Mouse (Mus musculus) hindbrain, embryonic 16.5 days (tissue): Measurements from ENCODE around the gene Slc9a9. TPM values are rescaled to one million over a fixed set of nuclear protein-coding genes. Genes with fewer than 3 reads are reported as not detected.
A peak's percentile ranks its signal among the peaks of the same experiment; 100 is the strongest.
"Not testable (repeated sequence)": the region's sequence is repeated elsewhere in the genome, so short reads cannot be mapped to it uniquely, and the experiment has no call there.

Experiments
- ATAC-seq: fragments of 200-750 bp; cut with Nextera tagmentation; 2 replicates; pipeline ENCODE4 v1.8.0; 2017; ENCODE audit warnings: moderate TSS enrichment, moderate library complexity
- H3K27ac ChIP-seq: fragments of 300-500 bp; sonication (generic); 2 replicates; pipeline ENCODE4 v1.5.1; 2014; ENCODE audit warnings: low read depth, mild to moderate bottlenecking, control low read depth, low read length, moderate library complexity
- H3K27me3 ChIP-seq: fragments of 300-500 bp; sonication (generic); replicated peaks from 2 replicates; pipeline ENCODE4 v1.6.1; 2014; ENCODE audit warnings: low read length; ENCODE audit not compliant: control insufficient read depth, insufficient read depth
- H3K36me3 ChIP-seq: fragments of 300-500 bp; sonication (generic); 2 replicates; pipeline ENCODE4 v1.6.1; 2014; ENCODE audit warnings: mild to moderate bottlenecking, low read length, moderate library complexity, mixed read lengths; ENCODE audit not compliant: control insufficient read depth, insufficient read depth
- H3K4me1 ChIP-seq: fragments of 300-500 bp; sonication (generic); 2 replicates; pipeline ENCODE4 v1.6.1; 2014; ENCODE audit warnings: low read depth, low read length; ENCODE audit not compliant: control insufficient read depth, insufficient read depth
- H3K4me2 ChIP-seq: fragments of 300-500 bp; sonication (generic); 2 replicates; pipeline ENCODE4 v1.6.1; 2014; ENCODE audit warnings: mild to moderate bottlenecking, low read length, control low read depth, moderate library complexity
- H3K4me3 ChIP-seq: fragments of 300-500 bp; sonication (generic); 2 replicates; pipeline ENCODE4 v1.5.1; 2014; ENCODE audit warnings: mild to moderate bottlenecking, low read length, control low read depth, moderate library complexity
- H3K9ac ChIP-seq: fragments of 300-500 bp; sonication (generic); 2 replicates; pipeline ENCODE4 v1.6.1; 2014; ENCODE audit warnings: low read depth, mild to moderate bottlenecking, control low read depth, low read length, moderate library complexity
- H3K9me3 ChIP-seq: fragments of 300-500 bp; sonication (generic); 2 replicates; pipeline ENCODE4 v1.6.1; 2014; ENCODE audit warnings: mild to moderate bottlenecking, low read length, moderate library complexity; ENCODE audit not compliant: control insufficient read depth
- WGBS: fragments of 180-500 bp; shearing (Covaris S2); extraction: QIAGEN DNeasy Blood & Tissue Kit; methylation state at CpG from one replicate; pipeline ENCODE4 v1.1.7; 2014; 5-methylcytosine and 5-hydroxymethylcytosine counted together
- polyA plus RNA-seq: library from polyadenylated mRNA; unstranded; fragments of >200 nt; fragmentation: Nextera tagmentation; extraction: Ambion mirVana; gene quantifications from 2 replicates; pipeline ENCODE4 v1.2.1, GENCODE M21; 2015

Slc9a9 gene
- polyA plus RNA-seq: 6.9 and 7.0 TPM in 2 replicates

DNA sequence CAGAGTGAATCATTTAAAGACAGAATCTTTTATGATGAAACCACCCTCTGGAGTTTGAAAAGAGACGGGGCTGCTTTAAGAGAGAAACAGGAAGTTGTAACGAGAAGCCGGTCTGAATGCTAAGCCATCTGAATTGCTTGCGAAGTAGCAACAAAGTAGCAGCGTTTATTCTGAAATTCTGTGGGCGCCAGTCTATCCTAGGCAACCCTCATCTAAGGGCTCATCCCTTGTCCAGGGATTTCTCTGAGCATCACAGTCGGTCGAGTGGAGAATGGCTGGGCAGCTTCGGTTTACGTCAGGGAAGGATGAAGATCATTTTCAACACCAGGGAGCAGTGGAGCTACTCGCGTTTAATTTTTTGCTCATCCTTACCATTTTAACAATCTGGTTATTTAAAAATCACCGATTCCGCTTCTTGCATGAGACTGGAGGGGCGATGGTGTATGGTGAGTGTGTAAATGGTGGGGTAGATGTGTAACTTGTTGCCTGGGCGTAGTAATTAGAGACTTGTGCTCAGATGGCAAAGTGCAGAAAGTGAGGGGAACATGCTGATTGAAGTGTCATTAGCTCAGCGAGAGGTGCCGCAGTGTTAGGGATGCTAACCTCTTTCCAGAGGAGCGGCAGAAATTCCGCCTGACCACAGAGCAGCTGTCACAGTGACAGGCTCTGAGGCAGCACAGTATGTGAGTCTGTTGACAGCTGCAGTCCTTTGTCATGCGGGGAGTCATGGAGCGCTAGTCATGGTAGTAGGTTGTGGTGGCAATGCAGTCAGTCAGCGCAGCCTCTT lies at the start of gene Slc9a9:
Gene Slc9a9 (plus strand): TSS at position 119 of the 787 bp plus-strand sequence.
- Histone ChIP-seq H3K4me2 (peak within 1 kb of the TSS; percentile 80), H3K27ac (peak within 1 kb of the TSS; percentile 61; the same call in 1 of the 2 replicates), H3K9me3 (no peaks in the 10 kb centered on the region), H3K9ac (peak within 1 kb of the TSS; percentile 59), H3K4me1 (no peaks in the 10 kb centered on the region; the same call in 1 of the 2 replicates), H3K4me3 (peak within 1 kb of the TSS; percentile 55), H3K36me3 (no peaks in the 10 kb centered on the region), H3K27me3 (no peaks in the 10 kb centered on the region)
- under 1% methylated on average over 23 of the region's 23 CpGs for WGBS
- ATAC-seq: peak; percentile 94

DNA sequence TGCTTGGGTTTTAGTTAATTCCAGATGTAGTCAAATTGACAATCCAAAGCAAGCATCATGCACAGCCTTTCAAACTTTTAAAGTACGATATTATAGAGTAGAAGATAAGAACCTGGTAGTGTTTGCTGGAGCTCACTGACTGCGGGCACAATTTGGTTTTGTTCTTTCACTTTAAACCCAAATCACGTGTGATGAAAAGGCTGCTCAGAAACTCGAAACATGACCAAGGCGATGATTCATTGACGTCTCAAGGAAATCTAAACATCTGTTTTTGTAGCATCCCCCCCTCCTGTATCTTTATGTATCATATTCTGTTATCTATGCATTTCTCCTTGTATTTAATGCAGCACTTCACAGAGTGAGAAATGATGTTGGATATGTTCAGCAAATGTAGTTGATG lies 49.4 kb upstream of the Slc9a9 start:
- no peaks in the 10 kb centered on the region for H3K36me3 ChIP-seq

DNA sequence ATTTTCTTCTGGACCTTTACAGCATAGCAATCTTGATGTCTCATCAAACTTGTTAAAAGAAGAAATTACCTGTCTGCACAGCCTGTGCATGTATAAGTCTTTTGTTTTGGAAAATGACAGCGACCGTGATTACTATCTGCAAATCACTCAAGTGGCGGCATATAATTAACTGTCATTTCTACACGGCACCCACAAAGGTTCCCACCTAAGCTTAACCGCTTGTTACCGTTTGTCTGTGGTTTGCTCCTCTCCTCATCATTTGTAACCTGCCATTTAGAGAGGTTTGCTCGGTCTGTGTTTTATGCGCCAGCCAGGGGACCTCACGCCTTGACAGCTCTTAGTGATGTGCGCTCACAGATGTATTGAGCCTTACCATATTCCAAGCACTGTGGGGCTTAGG lies 48.9 kb upstream of the Slc9a9 start:
- Histone ChIP-seq H3K36me3 (no peaks in the 10 kb centered on the region), H3K4me2 (no peak overlapping the region), H3K27ac (no peak overlapping the region), H3K9ac (no peak overlapping the region), H3K4me3 (no peak overlapping the region), H3K4me1 (no peaks in the 10 kb centered on the region), H3K27me3 (no peaks in the 10 kb centered on the region), H3K9me3 (no peaks in the 10 kb centered on the region)
- ATAC-seq: 0 out of 2 replicates have a peak, but pooled peaks have one; percentile 48
- WGBS: 73% methylated on average over 10 of the region's 10 CpGs

More for the DNA sequence above, 49.4 kb upstream of the Slc9a9 start:
- H3K9ac ChIP-seq: no peak overlapping the region
- H3K9me3 ChIP-seq: no peaks in the 10 kb centered on the region
- H3K4me1 ChIP-seq: no peaks in the 10 kb centered on the region
- H3K4me2 ChIP-seq: no peak overlapping the region
- no peaks in the 10 kb centered on the region for H3K27me3 ChIP-seq
- WGBS: 82% methylated on average over 6 of the region's 6 CpGs
- H3K27ac ChIP-seq: no peak overlapping the region
- no peak overlapping the region for H3K4me3 ChIP-seq
- ATAC-seq: no peak

DNA sequence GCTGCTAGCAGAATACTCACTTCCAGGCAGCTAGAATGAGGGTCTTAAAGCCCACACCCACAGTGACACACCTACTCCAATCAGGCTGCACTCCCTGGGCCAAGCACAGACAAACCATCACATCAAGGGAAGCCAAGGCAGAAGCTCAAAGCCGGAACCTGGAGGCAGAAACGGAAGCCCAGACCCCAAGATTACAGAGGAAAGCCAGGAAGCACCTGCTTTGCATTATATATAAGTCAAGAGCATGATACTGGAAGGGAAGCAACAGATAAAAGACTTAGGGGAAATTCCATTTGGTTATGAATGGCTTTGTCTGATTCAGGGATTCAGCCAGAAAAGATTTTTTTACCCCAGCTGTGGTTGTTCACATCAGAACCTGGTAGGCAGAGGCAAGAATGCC lies 47.8 kb upstream of the Slc9a9 start:
- H3K9me3 ChIP-seq: no peaks in the 10 kb centered on the region
- H3K27me3 ChIP-seq: no peaks in the 10 kb centered on the region
- H3K4me1 ChIP-seq: no peaks in the 10 kb centered on the region
- no peaks in the 10 kb centered on the region for H3K36me3 ChIP-seq
- WGBS: 86% methylated on average over 2 of the region's 2 CpGs
- H3K27ac ChIP-seq: no peak overlapping the region
- no peak overlapping the region for H3K9ac ChIP-seq
- no peak for ATAC-seq
- no peak overlapping the region for H3K4me2 ChIP-seq
- H3K4me3 ChIP-seq: no peak overlapping the region

DNA sequence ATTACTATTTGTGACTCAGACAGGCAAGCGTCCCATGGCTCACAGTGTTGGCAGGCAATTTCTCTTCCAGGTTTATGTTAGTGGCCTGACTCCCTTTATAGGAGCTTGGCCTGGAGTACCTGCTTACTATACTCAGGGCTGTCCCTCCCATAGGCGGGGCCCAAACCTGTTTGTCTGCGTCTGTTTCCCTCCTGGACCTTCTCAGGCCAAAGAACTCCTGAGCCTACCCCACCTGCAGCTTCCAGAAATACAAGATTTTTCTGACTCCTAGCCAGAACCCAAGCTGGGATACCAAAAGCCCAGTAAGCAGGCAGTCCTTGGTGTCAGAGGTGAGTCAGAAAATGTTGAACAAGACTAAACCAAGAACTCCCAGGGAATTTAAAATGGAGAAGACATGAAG lies 43.0 kb upstream of the Slc9a9 start:
- no peaks in the 10 kb centered on the region for H3K27me3 ChIP-seq
- no peaks in the 10 kb centered on the region for H3K4me1 ChIP-seq
- H3K36me3 ChIP-seq: no peaks in the 10 kb centered on the region
- no peak for ATAC-seq
- H3K9ac ChIP-seq: no peak overlapping the region
- no peaks in the 10 kb centered on the region; the same call in 1 of the 2 replicates for H3K9me3 ChIP-seq
- no peak overlapping the region for H3K27ac ChIP-seq
- WGBS: 91% methylated on average over 3 of the region's 3 CpGs
- no peak overlapping the region for H3K4me2 ChIP-seq
- H3K4me3 ChIP-seq: no peak overlapping the region

DNA sequence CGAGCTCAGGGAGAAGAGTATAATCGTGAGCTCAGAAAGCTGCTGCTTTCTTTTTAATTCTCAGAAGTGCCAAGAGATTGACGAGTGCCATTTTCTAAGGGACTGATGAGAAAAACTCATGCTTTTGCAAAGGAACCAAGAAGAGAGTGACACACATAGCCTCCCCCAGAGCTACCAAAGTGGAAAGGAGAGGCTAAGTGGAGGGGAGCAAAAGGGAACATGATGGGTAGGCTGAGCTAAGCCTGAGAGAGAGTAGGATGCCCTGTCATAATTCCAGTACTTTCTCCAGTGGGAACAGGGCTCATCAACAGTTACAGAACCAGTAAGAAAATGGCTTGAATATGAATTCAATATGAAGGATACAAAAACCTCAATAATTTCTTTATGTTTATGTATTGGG lies 40.8 kb upstream of the Slc9a9 start:
- 80% methylated on average over 3 of the region's 3 CpGs for WGBS
- Histone ChIP-seq H3K9ac (no peak overlapping the region), H3K27me3 (no peaks in the 10 kb centered on the region), H3K36me3 (no peaks in the 10 kb centered on the region), H3K27ac (no peak overlapping the region), H3K4me3 (no peak overlapping the region), H3K4me1 (no peaks in the 10 kb centered on the region), H3K4me2 (no peak overlapping the region), H3K9me3 (no peaks in the 10 kb centered on the region; the same call in 1 of the 2 replicates)
- no peak for ATAC-seq

DNA sequence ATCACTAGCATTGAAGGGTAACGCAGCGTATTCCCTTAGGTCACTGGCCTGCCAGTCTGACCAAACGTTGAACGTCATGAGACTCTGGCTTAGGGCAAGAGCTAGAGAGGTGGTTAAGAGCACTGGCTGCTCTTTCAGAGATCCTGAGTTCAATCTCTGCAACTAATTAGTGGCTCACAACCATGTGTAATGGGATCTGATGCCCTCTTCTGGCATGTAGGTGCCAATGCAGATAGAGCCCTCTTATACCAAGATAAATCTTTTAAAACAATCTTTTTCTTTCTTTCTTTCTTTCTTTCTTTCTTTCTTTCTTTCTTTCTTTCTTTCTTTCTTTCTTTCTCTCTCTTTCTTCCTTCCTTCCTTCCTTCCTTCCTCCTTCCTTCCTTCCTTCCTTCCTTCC lies 35.4 kb upstream of the Slc9a9 start:
- H3K4me1 ChIP-seq, H3K4me2 ChIP-seq, ATAC-seq, H3K27ac ChIP-seq, H3K36me3 ChIP-seq, H3K4me3 ChIP-seq, H3K9me3 ChIP-seq, H3K9ac ChIP-seq, H3K27me3 ChIP-seq: not testable (repeated sequence)
- WGBS: 94% methylated on average over 4 of the region's 4 CpGs

DNA sequence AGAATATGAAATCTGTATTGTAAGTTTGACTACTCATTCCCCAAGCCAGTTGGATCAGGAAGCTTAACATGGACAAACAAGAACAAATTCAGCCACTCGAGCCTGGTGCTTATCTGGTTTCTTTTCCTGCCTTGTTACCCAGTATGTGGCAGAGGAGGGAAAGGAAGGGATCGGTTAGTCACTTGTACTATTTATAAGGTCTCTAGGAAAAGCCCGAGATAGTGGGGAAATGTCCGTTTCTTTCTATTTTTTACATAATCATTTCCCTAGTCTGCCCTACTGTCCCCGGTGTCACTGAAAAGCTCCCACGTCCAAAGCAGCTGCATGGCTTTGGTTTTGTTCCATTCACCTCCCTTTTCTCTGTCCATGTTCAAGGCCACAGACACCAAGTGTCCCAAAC lies 24.1 kb upstream of the Slc9a9 start:
- no peak for ATAC-seq
- no peaks in the 10 kb centered on the region for H3K36me3 ChIP-seq
- WGBS: 83% methylated on average over 6 of the region's 6 CpGs
- no peaks in the 10 kb centered on the region for H3K4me1 ChIP-seq
- H3K27me3 ChIP-seq: no peaks in the 10 kb centered on the region
- no peak overlapping the region for H3K27ac ChIP-seq
- no peak overlapping the region for H3K9ac ChIP-seq
- no peak overlapping the region for H3K4me2 ChIP-seq
- no peaks in the 10 kb centered on the region for H3K9me3 ChIP-seq
- no peak overlapping the region for H3K4me3 ChIP-seq

DNA sequence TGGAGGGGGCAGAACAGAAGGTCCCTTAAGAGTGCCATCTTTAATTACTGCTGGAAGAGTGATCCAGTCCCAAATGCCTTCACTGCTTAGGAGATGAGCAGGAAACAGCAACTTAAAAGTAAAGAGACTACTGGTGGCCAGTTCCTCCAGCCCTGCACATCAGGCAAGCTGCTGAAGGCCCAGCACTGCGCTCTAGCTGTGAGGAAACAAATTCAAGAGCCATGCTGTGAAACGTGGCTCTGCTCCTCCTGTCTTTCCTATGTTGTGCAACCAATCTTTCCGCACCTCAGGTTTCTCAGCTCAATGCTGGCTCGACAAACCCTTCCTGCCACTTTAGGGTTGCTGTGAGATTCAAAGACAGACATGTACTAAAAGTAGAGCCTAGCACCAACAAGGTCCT lies 22.3 kb upstream of the Slc9a9 start:
- Histone ChIP-seq H3K36me3 (no peaks in the 10 kb centered on the region), H3K27me3 (no peaks in the 10 kb centered on the region), H3K4me2 (no peak overlapping the region), H3K27ac (no peak overlapping the region), H3K9ac (no peak overlapping the region), H3K9me3 (no peaks in the 10 kb centered on the region), H3K4me3 (no peak overlapping the region), H3K4me1 (no peaks in the 10 kb centered on the region)
- WGBS: 70% methylated on average over 4 of the region's 4 CpGs
- ATAC-seq: no peak
